Mouse (Mus musculus): ENCODE results near the gene Gata1. TPM values are rescaled to one million over a fixed set of nuclear protein-coding genes. Genes with fewer than 3 reads are reported as not detected.

Gene Gata1
- 2.5 TPM for polyA plus RNA-seq (2014; fragmentation: Illumina TruSeq; extraction: RNeasy Lipid Tissue Mini Kit (QIAGEN cat#74804))

DNA sequence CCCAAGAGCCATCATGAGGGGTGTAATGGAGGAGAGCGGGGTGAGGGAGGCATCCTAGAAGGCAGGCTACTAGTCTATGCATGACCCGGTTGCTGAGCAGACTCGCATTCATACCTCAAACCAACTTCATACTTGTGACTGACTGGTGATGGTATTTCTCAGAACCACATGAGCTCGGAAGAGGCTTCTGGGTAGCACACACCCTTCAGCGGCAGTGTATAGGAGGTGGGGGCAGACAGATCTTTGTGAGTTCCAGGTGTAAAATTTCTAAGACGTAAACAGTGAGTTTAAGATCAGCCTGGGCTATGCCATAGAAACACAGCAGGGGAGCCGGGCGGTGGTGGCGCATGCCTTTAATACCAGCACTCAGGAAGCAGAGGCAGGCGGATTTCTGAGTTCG, at the start of gene Gata1:
Gene Gata1 (minus strand): TSS at position 180 of the 400 bp plus-strand sequence.

DNA sequence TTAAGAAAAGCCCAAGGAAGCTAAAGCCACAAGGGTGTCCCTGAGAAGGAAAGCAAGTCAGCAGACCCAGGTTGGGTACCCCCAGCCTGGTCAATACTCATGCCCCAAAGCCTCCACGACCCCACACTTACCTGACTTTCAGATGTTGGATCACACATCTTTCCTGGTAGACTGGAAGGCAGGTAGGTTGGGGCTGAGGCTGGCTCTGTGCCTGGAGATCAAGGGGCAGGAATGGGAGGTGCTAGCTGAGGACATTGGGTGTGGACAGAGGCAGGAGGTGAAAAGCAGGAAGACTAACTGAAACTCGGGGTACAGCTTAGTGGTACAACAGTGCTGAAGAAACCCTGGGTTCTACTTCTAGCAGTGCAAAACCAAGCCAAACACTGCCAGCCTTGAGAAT, 40.4 kb upstream of the Gata1 start, which contains the start of gene Glod5:
Gene Glod5 (minus strand): TSS at position 207 of the 400 bp plus-strand sequence.

DNA sequence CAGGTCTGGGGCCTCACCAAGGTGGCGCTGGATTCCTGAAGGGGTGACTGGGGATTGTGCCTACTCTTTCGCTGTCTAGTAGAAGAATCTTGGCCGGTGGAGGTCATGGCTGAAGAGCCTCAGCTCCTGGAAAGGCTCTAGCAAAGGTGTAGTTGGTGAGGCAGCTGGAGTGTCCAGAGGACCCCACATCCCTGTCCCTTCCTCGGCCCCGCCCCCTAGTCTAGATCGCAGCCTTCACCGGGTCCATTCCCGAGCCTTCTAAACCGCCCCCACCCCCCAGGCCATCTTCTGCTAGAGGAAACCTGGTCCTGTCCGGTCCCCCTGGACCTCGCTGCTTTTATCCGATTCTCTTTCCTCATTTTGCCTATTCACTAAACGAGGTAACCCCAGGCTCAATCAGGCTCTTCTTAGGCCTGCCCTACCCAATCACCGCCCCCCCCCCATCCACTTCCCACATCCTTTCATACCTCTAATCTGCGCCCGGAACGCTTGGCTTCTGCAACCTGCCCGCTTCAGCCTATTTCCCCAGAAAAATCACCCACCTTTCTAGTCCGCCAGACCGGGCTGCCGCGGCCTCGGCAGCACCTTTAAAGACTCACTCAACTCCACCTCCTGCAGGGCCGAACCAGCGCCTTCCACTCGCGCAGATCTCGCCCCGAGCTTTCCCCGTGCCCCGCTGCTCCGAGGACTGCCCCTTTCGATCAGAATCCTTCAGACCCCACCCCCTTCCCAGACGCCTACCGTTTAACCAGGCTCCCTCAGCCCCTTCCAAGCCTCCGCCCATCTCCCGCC, 30.6 kb downstream of the Gata1 start, which contains the start of gene Hdac6:
Gene Hdac6 (minus strand): TSS at position 782 of the 792 bp plus-strand sequence.

DNA sequence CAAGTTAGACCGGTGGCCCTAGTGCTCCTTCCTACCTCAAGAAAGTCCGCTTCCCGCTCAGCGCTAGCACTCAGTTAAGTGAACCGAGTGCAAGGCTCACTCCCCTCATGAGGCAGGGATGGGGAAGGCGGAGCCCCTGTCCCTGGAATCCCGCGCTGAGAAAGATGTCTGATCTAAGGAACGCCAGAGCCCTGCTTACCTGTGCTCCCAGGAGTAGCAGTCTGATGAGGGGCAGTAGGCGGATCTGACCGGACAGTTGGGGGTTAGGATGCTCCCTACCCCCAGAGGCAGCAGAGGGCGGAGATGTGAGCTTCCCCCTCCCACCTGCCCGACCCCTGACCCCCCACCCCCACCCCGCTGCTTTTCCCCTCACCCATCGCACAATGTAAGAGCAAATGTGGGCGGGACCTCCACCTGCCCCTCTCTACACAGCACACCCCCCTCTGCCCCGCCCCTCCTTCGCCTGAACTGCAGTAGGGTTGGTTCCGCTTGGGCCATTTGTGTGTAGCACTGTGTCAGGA, 49.5 kb downstream of the Gata1 start, which contains the start of gene Eras:
Gene Eras (minus strand): TSS at position 338 of the 521 bp plus-strand sequence.

DNA sequence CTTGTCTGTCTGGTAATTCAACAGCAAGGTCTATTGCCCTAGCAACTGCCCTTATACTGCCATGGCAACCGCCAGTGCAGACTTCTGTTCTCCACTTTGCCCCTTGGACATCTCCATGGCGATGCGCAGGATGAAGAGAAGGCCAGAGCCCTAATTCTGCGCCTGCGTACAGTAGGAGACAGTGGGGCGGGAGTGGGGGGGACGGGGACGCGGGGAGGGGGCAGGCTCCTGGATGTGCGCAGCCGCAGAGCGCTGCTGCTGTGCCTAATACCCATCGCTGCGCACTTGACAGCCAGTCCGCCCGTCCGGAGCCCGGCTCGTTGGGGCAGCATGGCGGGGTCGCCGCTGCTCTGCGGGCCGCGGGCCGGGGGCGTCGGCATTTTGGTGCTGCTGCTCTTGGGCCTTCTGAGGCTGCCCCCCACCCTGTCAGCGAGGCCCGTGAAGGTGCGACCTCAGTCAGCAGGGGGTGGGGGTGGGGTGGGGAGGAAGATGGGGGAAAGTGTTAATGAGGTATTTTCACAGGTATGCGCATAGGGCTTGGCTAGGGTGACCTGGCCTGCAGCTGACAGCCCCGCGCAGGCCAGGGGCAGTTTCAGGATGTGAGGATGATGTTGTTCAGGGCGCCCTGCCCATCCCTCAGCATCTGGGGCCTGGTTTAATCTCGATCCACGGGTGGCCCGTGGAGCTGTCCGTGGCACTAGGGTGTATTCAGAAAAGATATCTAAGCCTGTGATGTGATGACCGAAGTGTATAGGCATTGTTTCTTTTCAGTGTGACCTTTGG, 58.1 kb downstream of the Gata1 start, which contains the start of gene Pcsk1n:
Gene Pcsk1n (plus strand): TSS at position 222 of the 783 bp plus-strand sequence.

Other genes with a start within 250 kb of the Gata1 start
- gene Praf2, start 249.6 kb downstream of the Gata1 start, polyA plus RNA-seq (2014; fragmentation: Illumina TruSeq; extraction: RNeasy Lipid Tissue Mini Kit (QIAGEN cat#74804)): 17.5 TPM
- 1.6 TPM for gene Ccdc120, start 227.2 kb downstream of the Gata1 start, polyA plus RNA-seq (2014; fragmentation: Illumina TruSeq; extraction: RNeasy Lipid Tissue Mini Kit (QIAGEN cat#74804))
- gene Tfe3, start 215.5 kb downstream of the Gata1 start, polyA plus RNA-seq (2014; fragmentation: Illumina TruSeq; extraction: RNeasy Lipid Tissue Mini Kit (QIAGEN cat#74804)): 9.8 TPM
- 12.8 TPM for gene Gripap1, start 188.3 kb downstream of the Gata1 start, polyA plus RNA-seq (2014; fragmentation: Illumina TruSeq; extraction: RNeasy Lipid Tissue Mini Kit (QIAGEN cat#74804))
- gene Kcnd1, start 155.8 kb downstream of the Gata1 start, polyA plus RNA-seq (2014; fragmentation: Illumina TruSeq; extraction: RNeasy Lipid Tissue Mini Kit (QIAGEN cat#74804)): 0.74 TPM
- gene Otud5, start 136.7 kb downstream of the Gata1 start, polyA plus RNA-seq (2014; fragmentation: Illumina TruSeq; extraction: RNeasy Lipid Tissue Mini Kit (QIAGEN cat#74804)): 41.7 TPM
- 5.0 TPM for gene Pim2, start 99.8 kb downstream of the Gata1 start, polyA plus RNA-seq (2014; fragmentation: Illumina TruSeq; extraction: RNeasy Lipid Tissue Mini Kit (QIAGEN cat#74804))
- gene Slc35a2, start 94.0 kb downstream of the Gata1 start, polyA plus RNA-seq (2014; fragmentation: Illumina TruSeq; extraction: RNeasy Lipid Tissue Mini Kit (QIAGEN cat#74804)): 3.1 TPM
- gene Pqbp1, start 78.8 kb downstream of the Gata1 start, polyA plus RNA-seq (2014; fragmentation: Illumina TruSeq; extraction: RNeasy Lipid Tissue Mini Kit (QIAGEN cat#74804)): 18.8 TPM
- 3.8 TPM for gene Timm17b, start 78.7 kb downstream of the Gata1 start, polyA plus RNA-seq (2014; fragmentation: Illumina TruSeq; extraction: RNeasy Lipid Tissue Mini Kit (QIAGEN cat#74804))
- gene Gm10491, start 70.2 kb downstream of the Gata1 start, polyA plus RNA-seq (2014; fragmentation: Illumina TruSeq; extraction: RNeasy Lipid Tissue Mini Kit (QIAGEN cat#74804)): not detected
- not detected for gene Gm10490, start 68.5 kb downstream of the Gata1 start, polyA plus RNA-seq (2014; fragmentation: Illumina TruSeq; extraction: RNeasy Lipid Tissue Mini Kit (QIAGEN cat#74804))
- gene Pcsk1n, start 58.2 kb downstream of the Gata1 start, polyA plus RNA-seq (2014; fragmentation: Illumina TruSeq; extraction: RNeasy Lipid Tissue Mini Kit (QIAGEN cat#74804)): not detected
- gene Eras, start 49.5 kb downstream of the Gata1 start, polyA plus RNA-seq (2014; fragmentation: Illumina TruSeq; extraction: RNeasy Lipid Tissue Mini Kit (QIAGEN cat#74804)): not detected
- 3.9 TPM for gene Hdac6, start 30.2 kb downstream of the Gata1 start, polyA plus RNA-seq (2014; fragmentation: Illumina TruSeq; extraction: RNeasy Lipid Tissue Mini Kit (QIAGEN cat#74804))
- gene Glod5, start 40.4 kb upstream of the Gata1 start, polyA plus RNA-seq (2014; fragmentation: Illumina TruSeq; extraction: RNeasy Lipid Tissue Mini Kit (QIAGEN cat#74804)): not detected
- gene Suv39h1, start 96.7 kb upstream of the Gata1 start, polyA plus RNA-seq (2014; fragmentation: Illumina TruSeq; extraction: RNeasy Lipid Tissue Mini Kit (QIAGEN cat#74804)): 18.8 TPM
- 0.63 TPM for gene Was, start 112.4 kb upstream of the Gata1 start, polyA plus RNA-seq (2014; fragmentation: Illumina TruSeq; extraction: RNeasy Lipid Tissue Mini Kit (QIAGEN cat#74804))
- gene Wdr13, start 154.8 kb upstream of the Gata1 start, polyA plus RNA-seq (2014; fragmentation: Illumina TruSeq; extraction: RNeasy Lipid Tissue Mini Kit (QIAGEN cat#74804)): 47.5 TPM
- gene Rbm3, start 167.8 kb upstream of the Gata1 start, polyA plus RNA-seq (2014; fragmentation: Illumina TruSeq; extraction: RNeasy Lipid Tissue Mini Kit (QIAGEN cat#74804)): 978 TPM
- gene Tbc1d25, start 198.1 kb upstream of the Gata1 start, polyA plus RNA-seq (2014; fragmentation: Illumina TruSeq; extraction: RNeasy Lipid Tissue Mini Kit (QIAGEN cat#74804)): not detected
- 13.7 TPM for gene Ebp, start 215.4 kb upstream of the Gata1 start, polyA plus RNA-seq (2014; fragmentation: Illumina TruSeq; extraction: RNeasy Lipid Tissue Mini Kit (QIAGEN cat#74804))
- 2.8 TPM for gene Porcn, start 228.5 kb upstream of the Gata1 start, polyA plus RNA-seq (2014; fragmentation: Illumina TruSeq; extraction: RNeasy Lipid Tissue Mini Kit (QIAGEN cat#74804))